Mouse (Mus musculus) lung, postnatal 25 days (tissue): ENCODE measurements around the gene Zdhhc5.

Experiments
- DNase-seq: peaks from one replicate; pipeline ENCODE4 v3.0.0; 2022; ENCODE audit warnings: low spot score

Gene Zdhhc5

DNA sequence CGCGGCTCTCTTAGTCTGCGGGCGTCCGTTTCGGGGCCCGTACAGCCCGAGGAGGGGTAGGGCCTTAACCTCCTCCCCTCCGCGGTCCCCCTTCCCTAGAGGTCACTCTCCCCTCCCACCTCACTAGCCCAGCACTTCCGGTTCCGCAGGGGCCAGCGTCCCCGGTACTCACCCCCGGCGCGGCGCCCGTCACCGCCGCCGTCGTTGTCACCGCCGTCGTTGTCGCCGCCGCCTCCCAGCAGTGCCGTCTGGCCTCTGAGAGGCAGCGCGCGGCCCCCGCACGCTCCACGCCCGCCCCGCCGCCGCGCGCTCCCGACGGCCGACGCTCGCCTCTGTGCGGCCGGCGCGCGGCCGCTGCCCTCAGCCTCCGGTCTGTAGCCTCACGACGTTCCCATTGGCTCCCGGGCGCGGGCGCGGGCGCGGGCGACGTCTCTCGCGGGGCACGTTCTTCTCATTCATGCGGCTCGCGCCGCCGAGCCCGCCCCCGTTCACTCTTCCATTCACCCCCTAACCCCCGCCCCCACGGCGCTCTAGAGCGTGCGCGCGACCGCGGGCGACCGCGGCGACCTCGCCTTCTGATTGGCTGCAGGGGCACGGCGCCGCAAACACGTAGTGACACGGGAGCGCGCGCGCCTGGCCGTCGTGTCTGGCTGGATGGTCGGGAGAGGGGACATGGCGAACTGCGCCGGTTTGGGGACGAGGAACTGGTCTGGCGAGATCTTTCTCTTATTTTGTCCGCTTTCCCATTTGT, at the start of gene Zdhhc5:
TSS of gene Zdhhc5 (minus strand) at position 370 of the 751 bp plus-strand sequence.
- DNase-seq = peak; percentile 98

- DNase-seq = no peak
Measured at GRCm38 (mm10) chr2:84762818-84763217, 47.8 kb upstream of the Zdhhc5 start.

DNA sequence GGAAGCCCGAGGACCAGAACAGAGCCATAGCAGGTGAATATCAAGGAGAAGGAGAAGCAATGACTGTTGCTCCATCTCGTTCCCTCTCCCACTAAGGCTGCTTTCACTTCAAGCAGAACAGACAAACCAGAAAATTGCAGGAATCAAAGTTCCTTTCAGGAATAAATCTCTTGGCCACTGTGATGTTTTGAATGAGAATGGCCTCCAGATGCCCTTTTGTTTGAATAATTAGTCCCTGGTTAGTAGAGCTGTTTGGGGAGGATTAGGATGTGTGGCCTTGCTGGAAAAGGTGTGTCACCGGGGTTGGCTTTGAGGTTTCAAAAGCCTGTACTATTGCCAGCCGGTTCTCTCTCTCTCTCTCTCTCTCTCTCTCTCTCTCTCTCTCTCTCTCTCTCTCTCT, 47.3 kb upstream of the Zdhhc5 start:
- no peak for DNase-seq

- peak; percentile 10 for DNase-seq
Measured at GRCm38 (mm10) chr2:84761840-84762239, 46.9 kb upstream of the Zdhhc5 start.

GRCm38 (mm10) chr2:84761309-84761708, 46.3 kb upstream of the Zdhhc5 start:
- DNase-seq = no peak

- no peak for DNase-seq
Measured at GRCm38 (mm10) chr2:84760777-84761176, 45.8 kb upstream of the Zdhhc5 start.

DNA sequence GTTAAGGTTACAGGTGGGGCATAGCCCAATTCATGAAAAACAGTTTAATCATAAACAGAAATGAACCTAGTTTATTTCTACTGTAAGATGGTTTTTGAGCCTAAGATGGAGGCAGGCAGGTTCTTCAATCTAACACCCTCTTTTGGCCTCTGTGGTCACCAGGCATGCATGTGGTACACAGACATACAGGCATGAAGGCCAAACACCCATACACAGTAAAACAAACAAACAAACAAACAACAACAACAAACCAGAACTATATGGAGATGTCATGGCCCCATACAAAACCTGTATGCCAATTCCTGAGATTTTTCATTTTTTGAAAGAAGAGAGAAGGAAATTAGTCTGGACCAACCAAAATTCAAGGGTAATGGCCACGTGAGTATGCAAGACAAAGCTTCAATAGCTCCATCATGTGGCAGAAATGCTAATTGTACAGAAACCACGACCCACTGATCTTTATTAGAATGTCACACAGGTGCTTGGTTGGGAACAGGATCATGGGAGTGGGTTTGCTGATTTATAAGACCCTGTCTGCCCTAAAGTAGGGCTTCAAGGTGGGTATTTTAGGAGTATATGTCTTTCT, 43.7 kb upstream of the Zdhhc5 start:
- peak; percentile 72 for DNase-seq

DNA sequence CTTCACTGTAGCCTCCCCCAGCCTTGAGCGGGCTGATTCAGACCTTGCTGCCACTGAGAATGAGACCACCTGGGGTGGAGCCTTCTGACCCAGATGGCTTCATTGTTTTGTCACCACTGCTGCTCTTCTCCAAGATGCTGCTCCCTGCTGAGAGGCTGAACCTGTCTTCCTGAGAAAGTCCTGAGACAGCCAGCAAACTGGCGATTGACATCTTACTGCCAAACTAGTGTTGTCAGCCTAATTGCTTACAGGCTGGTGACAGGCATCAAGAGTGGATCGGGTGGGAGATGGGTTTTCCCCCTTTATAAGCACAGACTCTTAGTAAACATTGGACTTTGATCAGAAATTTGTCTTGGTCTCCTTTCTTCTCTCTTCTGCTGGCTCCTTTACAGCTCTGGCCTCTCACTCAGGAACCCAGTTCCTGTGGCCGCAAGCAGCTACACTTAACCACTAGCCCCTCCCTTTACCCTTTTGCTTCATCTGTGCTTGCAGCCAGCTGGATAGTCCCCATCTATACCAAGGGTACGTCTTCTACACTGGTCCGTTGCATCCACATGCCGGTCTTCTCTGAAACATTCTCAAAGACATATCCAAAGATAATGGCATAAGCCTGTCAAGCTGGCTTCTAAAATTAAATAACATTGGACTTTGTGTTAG, 42.2 kb upstream of the Zdhhc5 start:
- DNase-seq = no peak

- no peak for DNase-seq
Measured at GRCm38 (mm10) chr2:84756245-84756644, 41.3 kb upstream of the Zdhhc5 start.

- peak; percentile 58 for DNase-seq
Measured at GRCm38 (mm10) chr2:84750115-84750514, 35.1 kb upstream of the Zdhhc5 start.

GRCm38 (mm10) chr2:84744126-84744525, 29.1 kb upstream of the Zdhhc5 start:
- DNase-seq = no peak

DNA sequence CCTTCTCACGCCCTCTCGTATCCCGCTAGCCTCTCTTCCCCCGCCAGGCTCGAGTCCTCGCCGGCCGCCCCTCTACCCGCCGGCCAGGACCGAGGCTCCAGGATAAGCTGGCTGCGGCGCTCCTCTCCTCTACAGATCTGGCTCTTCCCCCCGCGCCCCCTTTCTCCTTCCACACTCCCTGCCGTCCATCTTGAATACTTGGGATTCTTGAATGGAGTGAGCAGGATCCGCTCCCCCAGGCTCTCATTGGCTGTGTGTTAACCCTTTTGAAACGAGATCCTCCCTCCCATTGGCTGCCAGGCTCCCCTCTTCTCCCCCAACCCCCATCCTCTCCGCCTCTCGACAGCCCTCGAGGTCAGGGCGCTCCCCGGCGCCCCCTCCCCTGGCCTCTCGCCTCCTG, 28.6 kb upstream of the Zdhhc5 start, which contains the start of gene Gm19426:
TSS of gene Gm19426 (minus strand) at position 95 of the 400 bp plus-strand sequence.
- peak; percentile 80 for DNase-seq

DNA sequence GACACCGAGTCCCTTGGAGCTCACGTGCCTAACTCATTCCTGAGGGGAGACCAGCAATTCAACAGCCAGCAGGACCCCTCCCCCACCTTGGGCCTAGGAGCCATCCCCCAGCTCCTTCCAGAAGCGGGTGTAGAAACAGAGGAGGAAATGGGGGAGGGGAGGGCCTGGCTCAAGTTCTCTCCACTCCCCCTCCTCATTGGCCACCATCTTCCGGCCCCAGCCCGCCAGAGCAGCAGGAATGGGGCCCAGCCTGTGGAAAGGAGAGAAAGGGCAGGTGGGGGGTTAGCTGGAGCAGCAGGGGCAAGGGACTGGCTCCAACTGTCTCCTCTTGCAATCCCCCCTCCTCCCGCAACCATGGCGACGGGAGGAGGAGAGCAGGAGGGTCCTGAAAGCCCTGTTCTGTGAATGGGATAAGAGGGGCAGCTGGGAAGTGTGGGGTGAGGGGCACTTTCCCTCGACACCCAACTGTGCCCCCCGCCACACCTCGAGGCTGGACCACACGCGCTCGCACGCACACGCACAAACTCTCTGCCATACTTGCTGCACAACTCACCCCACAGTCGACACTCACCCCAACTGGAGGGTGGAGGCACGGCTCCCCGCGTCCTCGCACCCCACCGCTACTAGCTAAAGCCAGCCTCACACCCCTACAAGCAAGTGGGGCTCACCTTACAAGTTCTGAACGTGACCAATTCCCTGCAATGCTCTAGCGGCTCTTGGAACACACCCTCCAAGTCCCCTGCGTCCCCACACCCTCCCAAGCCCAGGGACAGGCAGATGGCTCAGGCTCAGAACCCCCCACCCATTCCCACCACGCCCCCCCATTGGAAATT, 27.7 kb upstream of the Zdhhc5 start:
- DNase-seq = peak; percentile 25

DNA sequence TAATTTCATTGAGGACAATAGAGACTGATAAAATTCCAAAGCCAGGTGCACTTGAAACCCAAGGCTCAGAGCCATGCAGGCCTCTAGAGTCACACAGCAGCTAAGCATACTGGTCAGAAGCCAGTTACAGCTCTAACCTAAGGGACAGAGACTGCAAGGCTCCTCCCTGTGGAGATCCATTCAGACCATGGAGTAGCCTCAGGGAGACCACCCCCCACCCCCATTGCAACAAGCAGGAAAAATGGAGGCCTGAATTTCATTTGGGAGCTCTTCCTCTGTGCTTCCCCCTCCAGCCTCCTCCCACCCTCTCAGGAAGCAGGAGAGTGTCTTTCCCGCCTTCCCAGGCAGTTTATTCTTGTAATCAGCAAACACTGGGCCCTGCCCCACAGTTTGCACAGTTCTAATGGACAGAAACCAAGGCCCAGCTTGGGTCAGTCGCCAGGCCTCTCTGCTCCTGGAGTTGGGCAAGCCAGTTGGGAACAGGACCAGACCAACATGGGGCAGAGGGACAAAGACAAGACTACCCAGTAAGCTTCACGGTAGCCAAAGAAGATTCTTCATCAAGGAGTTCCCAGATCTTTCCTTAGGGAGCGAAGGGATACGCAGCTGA, 27.0 kb upstream of the Zdhhc5 start:
- peak; percentile 40 for DNase-seq

DNA sequence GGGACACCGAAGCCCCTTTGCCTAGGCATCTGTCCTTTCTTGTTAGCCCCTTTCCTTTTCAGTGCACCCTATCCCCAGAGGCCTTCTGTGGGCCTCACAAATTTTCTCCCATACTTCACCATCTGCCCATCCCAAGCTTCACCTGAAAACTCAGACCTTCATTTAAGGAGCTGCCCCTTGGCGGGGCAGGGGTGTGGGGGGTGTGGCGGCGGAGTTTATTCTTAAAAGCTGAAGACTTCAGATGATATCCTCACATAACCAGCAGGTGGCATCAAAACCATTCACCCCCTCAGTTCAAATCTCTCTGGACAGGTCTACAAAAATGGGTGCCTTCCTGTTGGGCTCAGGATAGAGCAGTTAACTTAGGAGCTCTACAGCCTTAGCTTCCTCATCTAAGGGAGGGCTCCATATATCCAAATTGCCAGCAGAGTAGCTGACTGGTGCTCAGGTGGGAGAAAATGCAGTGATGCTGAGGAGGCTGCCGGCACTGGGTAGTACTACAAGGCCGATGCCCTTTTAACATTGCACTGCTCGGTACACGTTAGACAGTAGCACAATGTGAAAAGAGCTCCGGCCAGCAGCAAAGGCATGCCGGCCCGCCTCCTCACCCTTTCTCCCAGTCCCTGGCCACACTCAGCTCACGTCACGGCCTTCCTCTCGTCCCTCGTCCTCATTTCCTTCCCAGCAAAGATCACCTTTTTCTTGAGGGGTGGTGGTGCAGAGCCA, 25.8 kb upstream of the Zdhhc5 start:
- DNase-seq = peak; percentile 27

DNA sequence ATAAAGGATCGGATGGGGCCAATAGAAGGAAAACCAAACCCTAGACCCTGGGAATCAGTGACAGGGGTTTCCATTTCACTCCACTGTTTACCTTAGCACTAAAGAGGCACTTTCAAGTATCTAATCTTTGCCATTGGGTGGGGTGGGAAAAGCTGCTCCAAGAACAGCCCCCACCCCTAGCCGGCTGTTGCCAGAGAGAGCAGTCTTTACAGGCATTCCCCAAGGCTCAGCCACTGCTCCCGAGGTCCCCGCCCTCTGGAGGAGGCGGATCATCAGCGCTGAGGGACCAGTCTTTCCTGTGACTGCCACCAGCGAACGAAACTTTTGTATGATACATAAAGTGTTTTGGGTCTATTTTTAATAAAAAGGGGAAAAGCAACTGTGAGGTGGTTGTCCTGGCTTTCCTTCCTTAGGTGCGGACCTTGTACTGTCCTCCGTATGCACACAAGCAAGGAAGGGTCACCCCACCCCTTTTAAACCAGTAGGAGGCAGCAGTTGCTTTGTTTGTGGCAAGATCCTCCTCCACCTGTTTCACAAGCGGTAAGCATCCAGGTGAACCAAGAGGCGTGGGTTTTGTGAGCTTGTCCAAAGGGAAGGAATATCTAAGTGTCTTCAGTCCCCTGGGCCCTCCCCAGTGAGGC, 23.4 kb upstream of the Zdhhc5 start:
- DNase-seq = peak; percentile 59

- DNase-seq = no peak
Measured at GRCm38 (mm10) chr2:84737451-84737925, 22.5 kb upstream of the Zdhhc5 start.

DNA sequence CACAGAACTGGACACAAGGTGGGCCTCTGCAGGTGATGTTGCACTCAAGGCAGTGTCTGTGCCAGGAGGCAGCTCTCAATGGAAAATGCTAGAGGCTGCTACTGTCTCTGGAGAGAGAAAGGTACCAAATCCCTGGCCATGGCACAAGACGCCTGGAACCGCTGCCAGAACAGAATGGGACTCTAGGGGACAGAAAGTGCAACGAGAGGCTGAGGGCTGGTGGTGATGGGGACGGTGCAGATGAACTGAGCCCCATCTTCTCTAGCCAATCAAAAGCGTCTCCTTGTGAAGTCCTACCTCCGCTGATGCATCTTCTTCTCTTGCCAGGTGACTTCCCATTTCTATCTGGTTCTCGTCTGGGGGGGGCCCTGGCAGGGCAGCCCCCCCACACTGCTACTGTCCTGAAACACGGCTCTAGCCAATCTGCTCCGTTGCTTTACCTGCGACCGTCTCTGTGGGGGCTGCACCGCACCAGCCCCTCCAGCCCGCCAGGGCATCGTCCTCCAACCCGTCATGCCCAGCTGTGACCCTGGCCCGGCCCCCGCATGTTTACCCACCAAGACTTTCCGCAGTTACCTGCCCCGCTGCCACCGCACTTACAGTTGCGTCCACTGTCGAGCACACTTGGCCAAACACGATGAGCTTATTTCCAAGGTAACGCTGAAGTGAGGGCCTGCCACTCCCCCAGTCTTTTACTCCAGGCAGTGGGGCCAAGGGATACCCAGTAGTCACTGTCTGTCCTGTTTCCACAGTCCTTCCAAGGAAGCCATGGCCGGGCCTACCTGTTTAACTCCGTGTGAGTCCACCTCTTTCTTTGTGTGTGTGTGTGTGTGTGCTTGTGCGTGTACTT, 21.6 kb upstream of the Zdhhc5 start:
- DNase-seq = no peak

- DNase-seq = no peak
Measured at GRCm38 (mm10) chr2:84735346-84735920, 20.5 kb upstream of the Zdhhc5 start.
